Mouse (Mus musculus) spleen, adult 2 months (tissue): ENCODE data around the gene Stk39. TPM values are rescaled to one million over a fixed set of nuclear protein-coding genes. Genes with fewer than 3 reads are reported as not detected.

ENCODE experiments used
- DNase-seq, 2 experiments: peaks; one replicate each; pipeline versions ENCODE4 v3.0.0 to v3.0.0-alpha.2; 2012 to 2021; ENCODE audit warnings: low spot score in 2 of 2, low read depth in 1 of 2
- H3K27ac ChIP-seq: fragments of 200-500 bp; 2 replicates; pipeline ENCODE4 v1.5.1; 2012; ENCODE audit warnings: low read length, inconsistent platforms; ENCODE audit not compliant: insufficient read depth
- H3K27me3 ChIP-seq: fragments of 200-500 bp; 2 replicates; pipeline ENCODE4 v1.6.1; 2012; ENCODE audit warnings: mild to moderate bottlenecking, moderate library complexity, low read length, inconsistent platforms; ENCODE audit not compliant: control insufficient read depth, insufficient read depth
- H3K36me3 ChIP-seq: fragments of 200-500 bp; 2 replicates; pipeline ENCODE4 v1.6.1; 2012; ENCODE audit warnings: mild to moderate bottlenecking, low read length, inconsistent platforms; ENCODE audit not compliant: control insufficient read depth, insufficient read depth
- H3K4me1 ChIP-seq: fragments of 200-500 bp; 2 replicates; pipeline ENCODE4 v1.6.1; 2011; ENCODE audit warnings: inconsistent platforms; ENCODE audit not compliant: control insufficient read depth, insufficient read depth, insufficient read length
- H3K4me3 ChIP-seq: fragments of 200-500 bp; 2 replicates; pipeline ENCODE4 v1.5.1; 2011; ENCODE audit warnings: mild to moderate bottlenecking, inconsistent platforms; ENCODE audit not compliant: insufficient read depth, insufficient read length; ENCODE audit errors: extremely low read depth
- CTCF ChIP-seq: fragments of 200-500 bp; IDR thresholded peaks from 2 replicates; pipeline ENCODE4 v1.5.1; 2011; ENCODE audit warnings: mild to moderate bottlenecking, inconsistent platforms; ENCODE audit not compliant: insufficient read depth, insufficient read length, insufficient replicate concordance; ENCODE audit errors: extremely low read depth
- POLR2A ChIP-seq: fragments of 200-500 bp; IDR thresholded peaks from 2 replicates; pipeline ENCODE4 v1.6.1; 2011; ENCODE audit warnings: low read depth, low read length, inconsistent platforms
- WGBS: fragments of 180-500 bp; shearing (Covaris S2); methylation state at CpG from one replicate; pipeline ENCODE4 v1.1.7; 2018; 5-methylcytosine and 5-hydroxymethylcytosine counted together
- polyA plus RNA-seq: library from polyadenylated mRNA; depleted of rRNA; stranded (reverse); fragments of >200 nt; gene quantifications from 2 replicates; pipeline ENCODE4 v1.2.3, GENCODE M21; 2012

The Stk39 gene
- polyA plus RNA-seq, 1 experiment: 3.8 TPM

- no peak for TF ChIP-seq CTCF
- TF ChIP-seq POLR2A: no peak
- no peaks in the 10 kb centered on the region for H3K4me1 ChIP-seq
- no peak overlapping the region for H3K4me3 ChIP-seq
- no peak for DNase-seq
- H3K27ac ChIP-seq: no peak overlapping the region
- no peaks in the 10 kb centered on the region for H3K27me3 ChIP-seq
- H3K36me3 ChIP-seq: no peaks in the 10 kb centered on the region
- WGBS: 85% methylated on average over 5 of the region's 5 CpGs
These were observed 59.9 kb downstream of the Stk39 start for GRCm38 (mm10) chr2:68412149-68412548.

GRCm38 (mm10) chr2:68411201-68411600, 60.9 kb downstream of the Stk39 start:
- no peaks in the 10 kb centered on the region for H3K4me1 ChIP-seq
- DNase-seq: no peak
- WGBS: 90% methylated on average over 8 of the region's 8 CpGs
- TF ChIP-seq POLR2A: no peak
- TF ChIP-seq CTCF: no peak
- no peak overlapping the region for H3K27ac ChIP-seq
- no peak overlapping the region for H3K4me3 ChIP-seq
- no peaks in the 10 kb centered on the region for H3K27me3 ChIP-seq
- no peaks in the 10 kb centered on the region for H3K36me3 ChIP-seq

GRCm38 (mm10) chr2:68409640-68410215, 62.3 kb downstream of the Stk39 start:
- no peaks in the 10 kb centered on the region for H3K4me1 ChIP-seq
- DNase-seq: no peak
- WGBS: 96% methylated on average over 12 of the region's 12 CpGs
- TF ChIP-seq POLR2A (no peak), CTCF (no peak)
- no peaks in the 10 kb centered on the region for H3K36me3 ChIP-seq
- H3K27me3 ChIP-seq: no peaks in the 10 kb centered on the region
- H3K4me3 ChIP-seq: no peak overlapping the region
- H3K27ac ChIP-seq: no peak overlapping the region

- Histone ChIP-seq H3K36me3 (no peaks in the 10 kb centered on the region), H3K27me3 (no peaks in the 10 kb centered on the region), H3K4me1 (no peaks in the 10 kb centered on the region), H3K4me3 (no peak overlapping the region), H3K27ac (no peak overlapping the region)
- 93% methylated on average over 17 of the region's 17 CpGs for WGBS
- no peak for DNase-seq
- TF ChIP-seq CTCF: no peak
- no peak for TF ChIP-seq POLR2A
These were observed 63.6 kb downstream of the Stk39 start for GRCm38 (mm10) chr2:68408271-68408980.

- Histone ChIP-seq H3K4me1 (no peaks in the 10 kb centered on the region), H3K36me3 (no peaks in the 10 kb centered on the region), H3K4me3 (no peak overlapping the region), H3K27ac (no peak overlapping the region), H3K27me3 (no peaks in the 10 kb centered on the region)
- 91% methylated on average over 12 of the region's 12 CpGs for WGBS
- TF ChIP-seq POLR2A (no peak), CTCF (no peak)
- no peak for DNase-seq
These were observed 64.7 kb downstream of the Stk39 start for GRCm38 (mm10) chr2:68407179-68407950.

GRCm38 (mm10) chr2:68406571-68407074, 65.4 kb downstream of the Stk39 start:
- TF ChIP-seq CTCF: no peak
- TF ChIP-seq POLR2A: no peak
- no peaks in the 10 kb centered on the region for H3K36me3 ChIP-seq
- no peaks in the 10 kb centered on the region for H3K4me1 ChIP-seq
- no peak overlapping the region for H3K27ac ChIP-seq
- H3K27me3 ChIP-seq: no peaks in the 10 kb centered on the region
- WGBS: 86% methylated on average over 12 of the region's 12 CpGs
- no peak overlapping the region for H3K4me3 ChIP-seq
- DNase-seq: no peak

- H3K4me3 ChIP-seq: no peak overlapping the region
- no peak overlapping the region for H3K27ac ChIP-seq
- WGBS: 18% methylated on average over 16 of the region's 16 CpGs
- H3K4me1 ChIP-seq: no peaks in the 10 kb centered on the region
- DNase-seq: no peak
- H3K27me3 ChIP-seq: no peaks in the 10 kb centered on the region
- H3K36me3 ChIP-seq: no peaks in the 10 kb centered on the region
- no peak for TF ChIP-seq POLR2A
- TF ChIP-seq CTCF: no peak
These were observed 66.8 kb downstream of the Stk39 start for GRCm38 (mm10) chr2:68405163-68405715.
